Mouse (Mus musculus) liver, adult 2 months (tissue): Measurements from ENCODE around the gene Pla2g2e.

Source experiments
- CTCF ChIP-seq: fragments of 200-500 bp; IDR thresholded peaks from 2 replicates; pipeline ENCODE4 v1.5.1; 2011; ENCODE audit warnings: low read depth, low read length, control low read depth
- POLR2A ChIP-seq: fragments of 200-500 bp; IDR thresholded peaks from 2 replicates; pipeline ENCODE4 v1.6.1; 2011; ENCODE audit warnings: low read length, control low read depth; ENCODE audit not compliant: insufficient read depth; ENCODE audit errors: extremely low read depth

- TF ChIP-seq CTCF (no peak), POLR2A (no peak)
These were observed 28.0 kb downstream of the Pla2g2e start for GRCm38 (mm10) chr4:138905624-138906337.
